Mouse (Mus musculus): Measurements from ENCODE around the gene Brpf3. TPM values are rescaled to one million over a fixed set of nuclear protein-coding genes. Genes with fewer than 3 reads are reported as not detected.
"Not testable (repeated sequence)": the region's sequence is repeated elsewhere in the genome, so short reads cannot be mapped to it uniquely, and the experiment has no call there.

Gene Brpf3
- polyA plus RNA-seq, 1 experiment = 63.1 TPM

GRCm38 (mm10) chr17:28832875-28833274 lies 32.0 kb downstream of the Brpf3 start:
- 96% methylated on average over 3 of the region's 3 CpGs for WGBS
- H3K36me3 ChIP-seq (ENCODE audit: control insufficient read depth, insufficient read depth, low read length) = peaks cover 30% of the 10 kb centered on the region
- no peaks in the 10 kb centered on the region for H3K27me3 ChIP-seq (ENCODE audit: control insufficient read depth, insufficient read depth, low read length)
- H3K27ac ChIP-seq (ENCODE audit: control insufficient read depth, insufficient read depth, low read length) = no peak overlapping the region
- TF ChIP-seq POLR2A (IDR thresholded peaks at IDR 0.05; ENCODE audit: control insufficient read depth, extremely low read depth, insufficient read depth, low read length, poor library complexity) (no peak), CTCF (IDR thresholded peaks at IDR 0.05; ENCODE audit: borderline replicate concordance, control insufficient read depth, extremely low read depth, insufficient read depth, low read length, poor library complexity) (no peak)
- no peak overlapping the region for H3K4me3 ChIP-seq (ENCODE audit: control insufficient read depth, insufficient read depth, low read length)
- peaks cover 15% of the 10 kb centered on the region; the same call in 1 of the 2 replicates for H3K4me1 ChIP-seq (replicated peaks; ENCODE audit: control insufficient read depth, insufficient read depth, low read length)
- no peak for DNase-seq

GRCm38 (mm10) chr17:28834676-28835075 lies 33.8 kb downstream of the Brpf3 start:
- Histone ChIP-seq H3K27ac (ENCODE audit: control insufficient read depth, insufficient read depth, low read length) (no peak overlapping the region), H3K4me1 (replicated peaks; ENCODE audit: control insufficient read depth, insufficient read depth, low read length) (peaks cover 12% of the 10 kb centered on the region; the same call in 1 of the 2 replicates), H3K36me3 (ENCODE audit: control insufficient read depth, insufficient read depth, low read length) (peaks cover 28% of the 10 kb centered on the region), H3K27me3 (ENCODE audit: control insufficient read depth, insufficient read depth, low read length) (no peaks in the 10 kb centered on the region), H3K4me3 (ENCODE audit: control insufficient read depth, insufficient read depth, low read length) (no peak overlapping the region)
- TF ChIP-seq POLR2A (IDR thresholded peaks at IDR 0.05; ENCODE audit: control insufficient read depth, extremely low read depth, insufficient read depth, low read length, poor library complexity) (no peak), CTCF (IDR thresholded peaks at IDR 0.05; ENCODE audit: borderline replicate concordance, control insufficient read depth, extremely low read depth, insufficient read depth, low read length, poor library complexity) (no peak)
- 74% methylated on average over 10 of the region's 10 CpGs for whole genome bisulfite sequencing
- DNase-seq = peak; percentile 17

- no peak for TF ChIP-seq CTCF (IDR thresholded peaks at IDR 0.05; ENCODE audit: borderline replicate concordance, control insufficient read depth, extremely low read depth, insufficient read depth, low read length, poor library complexity)
- no peak for TF ChIP-seq POLR2A (IDR thresholded peaks at IDR 0.05; ENCODE audit: control insufficient read depth, extremely low read depth, insufficient read depth, low read length, poor library complexity)
- no peak overlapping the region for H3K27ac ChIP-seq (ENCODE audit: control insufficient read depth, insufficient read depth, low read length)
- DNase-seq = no peak
- peaks cover 12% of the 10 kb centered on the region; the same call in 1 of the 2 replicates for H3K4me1 ChIP-seq (replicated peaks; ENCODE audit: control insufficient read depth, insufficient read depth, low read length)
- peaks cover 21% of the 10 kb centered on the region for H3K36me3 ChIP-seq (ENCODE audit: control insufficient read depth, insufficient read depth, low read length)
- WGBS = 96% methylated on average over 7 of the region's 7 CpGs
- H3K27me3 ChIP-seq (ENCODE audit: control insufficient read depth, insufficient read depth, low read length) = no peaks in the 10 kb centered on the region
- H3K4me3 ChIP-seq (ENCODE audit: control insufficient read depth, insufficient read depth, low read length) = no peak overlapping the region
These were observed 37.0 kb downstream of the Brpf3 start for GRCm38 (mm10) chr17:28837840-28838239.

- H3K4me1 ChIP-seq (replicated peaks; ENCODE audit: control insufficient read depth, insufficient read depth, low read length); H3K27ac ChIP-seq (ENCODE audit: control insufficient read depth, insufficient read depth, low read length); H3K27me3 ChIP-seq (ENCODE audit: control insufficient read depth, insufficient read depth, low read length); H3K4me3 ChIP-seq (ENCODE audit: control insufficient read depth, insufficient read depth, low read length); DNase-seq: not testable (repeated sequence)
- WGBS = 98% methylated on average over 4 of the region's 4 CpGs
- peaks cover 16% of the 10 kb centered on the region for H3K36me3 ChIP-seq (ENCODE audit: control insufficient read depth, insufficient read depth, low read length)
These were observed 41.1 kb downstream of the Brpf3 start for GRCm38 (mm10) chr17:28841947-28842346.

GRCm38 (mm10) chr17:28843665-28844064 lies 42.8 kb downstream of the Brpf3 start:
- Histone ChIP-seq H3K4me1 (replicated peaks; ENCODE audit: control insufficient read depth, insufficient read depth, low read length) (no peaks in the 10 kb centered on the region), H3K27me3 (ENCODE audit: control insufficient read depth, insufficient read depth, low read length) (no peaks in the 10 kb centered on the region), H3K27ac (ENCODE audit: control insufficient read depth, insufficient read depth, low read length) (no peak overlapping the region), H3K36me3 (ENCODE audit: control insufficient read depth, insufficient read depth, low read length) (peaks cover 2% of the 10 kb centered on the region; the same call in 1 of the 2 replicates), H3K4me3 (ENCODE audit: control insufficient read depth, insufficient read depth, low read length) (no peak overlapping the region)
- no peak for DNase-seq
- TF ChIP-seq POLR2A (IDR thresholded peaks at IDR 0.05; ENCODE audit: control insufficient read depth, extremely low read depth, insufficient read depth, low read length, poor library complexity) = no peak
- no peak for TF ChIP-seq CTCF (IDR thresholded peaks at IDR 0.05; ENCODE audit: borderline replicate concordance, control insufficient read depth, extremely low read depth, insufficient read depth, low read length, poor library complexity)
- WGBS = 91% methylated on average over 5 of the region's 5 CpGs

- DNase-seq = no peak
- Histone ChIP-seq H3K4me3 (ENCODE audit: control insufficient read depth, insufficient read depth, low read length) (no peak overlapping the region), H3K27me3 (ENCODE audit: control insufficient read depth, insufficient read depth, low read length) (no peaks in the 10 kb centered on the region), H3K27ac (ENCODE audit: control insufficient read depth, insufficient read depth, low read length) (no peak overlapping the region), H3K36me3 (ENCODE audit: control insufficient read depth, insufficient read depth, low read length) (no peaks in the 10 kb centered on the region), H3K4me1 (replicated peaks; ENCODE audit: control insufficient read depth, insufficient read depth, low read length) (no peaks in the 10 kb centered on the region)
- no peak for TF ChIP-seq CTCF (IDR thresholded peaks at IDR 0.05; ENCODE audit: borderline replicate concordance, control insufficient read depth, extremely low read depth, insufficient read depth, low read length, poor library complexity)
- TF ChIP-seq POLR2A (IDR thresholded peaks at IDR 0.05; ENCODE audit: control insufficient read depth, extremely low read depth, insufficient read depth, low read length, poor library complexity) = no peak
- 77% methylated on average over 11 of the region's 11 CpGs for WGBS
These were observed 46.2 kb downstream of the Brpf3 start for GRCm38 (mm10) chr17:28846974-28847617.

GRCm38 (mm10) chr17:28850511-28850910 lies 49.6 kb downstream of the Brpf3 start:
- Histone ChIP-seq H3K36me3 (ENCODE audit: control insufficient read depth, insufficient read depth, low read length) (no peaks in the 10 kb centered on the region), H3K4me3 (ENCODE audit: control insufficient read depth, insufficient read depth, low read length) (no peak overlapping the region), H3K4me1 (replicated peaks; ENCODE audit: control insufficient read depth, insufficient read depth, low read length) (no peaks in the 10 kb centered on the region), H3K27ac (ENCODE audit: control insufficient read depth, insufficient read depth, low read length) (no peak overlapping the region), H3K27me3 (ENCODE audit: control insufficient read depth, insufficient read depth, low read length) (no peaks in the 10 kb centered on the region)
- no peak for DNase-seq
- WGBS = 97% methylated on average over 5 of the region's 5 CpGs
- TF ChIP-seq POLR2A (IDR thresholded peaks at IDR 0.05; ENCODE audit: control insufficient read depth, extremely low read depth, insufficient read depth, low read length, poor library complexity) (no peak), CTCF (IDR thresholded peaks at IDR 0.05; ENCODE audit: borderline replicate concordance, control insufficient read depth, extremely low read depth, insufficient read depth, low read length, poor library complexity) (no peak)

Data from thymus, adult 2 months (tissue).